Mouse (Mus musculus): ENCODE measurements around the gene Lrrc4c. TPM values are rescaled to one million over a fixed set of nuclear protein-coding genes. Genes with fewer than 3 reads are reported as not detected.

The Lrrc4c gene
- polyA plus RNA-seq (2014; fragmentation: Illumina TruSeq; extraction: RNeasy Lipid Tissue Mini Kit (QIAGEN cat#74804); ENCODE audit: insufficient read depth, low read depth, low replicate concordance): 0.86 TPM

GRCm38 (mm10) chr2:96317387-96318299 lies at the start of gene Lrrc4c:
Lrrc4c (plus strand) TSS chr2:96318169.

All from lung, adult 10 weeks (tissue).